Mouse (Mus musculus): Measurements from ENCODE around the gene Ncf2.
"Not testable (repeated sequence)": the region's sequence is repeated elsewhere in the genome, so short reads cannot be mapped to it uniquely, and the experiment has no call there.

The Ncf2 gene

GRCm38 (mm10) chr1:152799897-152800296, at the start of gene Ncf2:
TSS of gene Ncf2 (plus strand) at chr1:152800194.
- in situ Hi-C loops (cut with MboI; ENCODE audit: low sequenced_read_pairs): no loop called here

DNA sequence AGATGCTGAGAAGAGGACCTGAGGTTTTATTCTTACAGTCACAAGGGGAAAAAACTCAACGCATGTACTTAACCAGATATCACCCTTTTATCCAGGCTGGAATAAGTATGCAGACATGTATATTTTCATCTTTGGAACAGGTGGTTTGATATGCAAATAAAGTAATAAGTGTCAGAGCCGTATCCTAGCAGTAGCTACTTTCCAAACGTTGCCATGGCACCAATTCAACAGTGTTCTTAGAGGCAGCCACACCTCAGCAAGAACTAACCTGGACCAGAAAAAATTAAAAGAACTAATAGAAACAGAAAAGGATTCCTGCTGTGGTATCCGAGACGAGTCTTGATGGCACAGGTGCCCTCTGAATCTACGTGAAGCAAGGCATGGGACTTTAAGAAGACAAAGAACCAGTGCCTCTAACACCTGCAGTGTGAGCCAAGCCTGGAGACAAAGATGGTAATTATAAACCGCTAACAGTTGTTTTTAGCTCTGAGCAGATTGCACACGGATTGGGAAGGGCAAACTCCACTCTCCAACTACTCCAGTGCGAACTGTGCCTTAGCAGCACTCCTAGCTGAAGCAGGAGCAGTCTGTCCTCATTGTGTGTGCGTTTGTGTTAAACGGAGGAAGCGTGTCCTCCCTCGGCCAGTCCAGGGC, 49.6 kb upstream of the Ncf2 start, which contains the start of gene Apobec4:
TSS of gene Apobec4 (plus strand) at position 240 of the 654 bp plus-strand sequence.
- in situ Hi-C loops (cut with MboI; ENCODE audit: low sequenced_read_pairs): no loop called here

DNA sequence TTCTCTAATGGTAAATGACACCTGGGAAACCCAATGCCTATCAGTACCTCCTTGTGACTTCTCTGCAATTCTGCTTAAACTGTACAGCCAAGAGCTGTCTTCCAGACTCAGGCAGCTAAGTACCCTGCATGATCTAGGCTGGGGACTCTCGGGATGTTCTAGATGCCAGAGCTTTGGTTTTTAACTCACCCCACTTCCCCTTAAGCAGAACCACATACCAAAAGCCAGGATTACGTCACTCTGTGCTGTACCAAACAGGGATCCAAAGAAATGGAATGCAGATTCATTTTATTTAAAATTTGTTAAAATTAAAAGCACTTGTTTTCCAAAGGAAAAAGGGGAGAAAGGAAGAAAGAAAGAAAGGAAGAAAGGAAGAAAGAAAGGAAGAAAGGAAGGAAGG, 38.2 kb upstream of the Ncf2 start:
- in situ Hi-C loops (cut with MboI; ENCODE audit: low sequenced_read_pairs): no loop called here

- in situ Hi-C loops (cut with MboI; ENCODE audit: low sequenced_read_pairs): no loop called here
Measured at GRCm38 (mm10) chr1:152766032-152766772, 33.8 kb upstream of the Ncf2 start, which contains the start of the genes Rgl1 and Arpc5. TSS of gene Rgl1 (minus strand) at chr1:152766351. TSS of gene Arpc5 (plus strand) at chr1:152766542.

- in situ Hi-C loops (cut with MboI; ENCODE audit: low sequenced_read_pairs): no loop called here
Measured at GRCm38 (mm10) chr1:152766804-152767748, 32.9 kb upstream of the Ncf2 start.

DNA sequence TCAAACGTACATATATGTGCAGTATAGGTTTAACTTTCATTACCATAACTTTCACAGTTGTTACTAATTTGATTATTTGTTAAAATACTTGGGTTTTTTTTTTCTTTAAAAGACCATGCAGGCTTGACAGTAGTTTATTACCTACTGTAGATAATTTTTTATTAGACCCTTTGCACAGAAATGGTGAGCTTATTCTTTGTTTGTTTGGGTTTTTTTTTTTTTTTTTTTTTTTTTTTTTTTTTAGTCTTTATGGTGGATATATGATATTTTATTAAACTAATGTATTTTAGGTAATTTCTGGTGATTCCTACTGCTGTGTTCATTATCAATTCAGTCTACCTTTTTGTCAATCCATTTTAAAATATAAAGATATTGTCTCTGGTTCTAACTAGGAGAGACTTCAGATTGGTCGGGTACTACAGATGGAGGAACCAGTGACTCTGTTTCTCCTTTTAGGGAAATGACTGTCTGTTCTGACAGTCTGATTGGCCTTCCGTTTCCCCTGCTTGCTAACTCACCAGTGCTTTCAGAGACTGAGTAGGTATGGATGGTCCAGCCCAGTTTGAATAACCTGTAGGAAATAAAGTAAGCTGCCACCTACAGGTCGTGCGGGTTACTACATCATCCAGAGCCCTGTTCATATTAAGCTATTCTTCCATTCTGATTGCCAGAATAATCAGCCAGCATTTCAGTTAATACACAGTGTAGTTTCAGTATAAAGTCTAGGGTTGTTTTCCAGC, 32.1 kb upstream of the Ncf2 start:
- in situ Hi-C loops (cut with MboI; ENCODE audit: low sequenced_read_pairs): no loop called here

- in situ Hi-C loops (cut with MboI; ENCODE audit: low sequenced_read_pairs): no loop called here
Measured at GRCm38 (mm10) chr1:152771016-152771415, 29.0 kb upstream of the Ncf2 start.

DNA sequence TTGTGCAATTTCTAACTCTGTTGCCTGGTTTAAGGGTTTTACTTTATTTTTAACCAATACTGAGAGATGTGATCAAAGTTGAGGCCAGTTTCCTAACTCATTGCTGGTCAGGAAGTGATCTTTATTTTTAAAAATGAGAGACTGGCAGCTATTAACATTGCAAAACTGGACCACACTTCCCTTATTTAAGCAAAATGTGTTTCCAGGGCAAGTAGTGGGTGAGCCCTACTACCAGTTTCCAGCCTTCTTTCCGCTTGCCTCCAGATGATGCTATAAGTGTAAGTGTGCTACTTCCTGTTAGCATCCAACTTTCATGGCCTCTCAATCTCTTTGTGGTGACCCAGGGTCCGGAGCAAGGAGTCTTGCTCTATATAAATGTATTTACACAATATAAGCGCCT, 25.4 kb upstream of the Ncf2 start:
- in situ Hi-C loops (cut with MboI; ENCODE audit: low sequenced_read_pairs): not testable (repeated sequence)

DNA sequence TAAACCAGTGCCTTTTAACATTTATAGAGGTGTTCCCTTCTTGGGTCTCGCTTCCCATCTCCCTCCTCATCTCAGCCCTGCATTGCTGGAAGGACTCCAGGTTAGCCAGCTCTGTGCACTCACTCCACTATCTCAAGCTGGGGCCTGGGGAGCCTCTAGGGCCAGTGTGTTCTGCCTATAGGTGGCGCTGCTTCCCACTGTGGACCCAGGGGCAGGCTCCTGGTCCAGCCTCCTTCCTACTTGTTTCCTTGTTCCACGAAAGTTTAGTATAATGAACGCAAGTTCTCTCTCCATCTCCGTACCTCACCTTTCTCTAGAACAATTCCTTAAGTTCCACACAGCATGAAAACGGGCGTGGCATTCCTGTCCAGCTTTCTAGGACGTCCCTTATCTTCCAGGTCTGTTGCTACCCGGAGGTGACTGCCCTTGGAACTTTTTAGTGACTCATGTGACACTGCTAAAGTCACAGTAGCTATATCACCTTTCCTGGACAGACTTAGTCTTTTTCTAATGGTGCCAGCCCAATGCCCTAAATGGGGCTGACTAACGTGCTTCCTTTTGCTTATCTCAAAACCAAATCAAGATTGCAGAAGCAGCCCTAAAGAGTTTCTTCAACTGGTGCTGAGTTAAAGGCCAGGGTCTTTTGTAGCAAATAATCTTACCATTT, 20.8 kb upstream of the Ncf2 start:
- in situ Hi-C loops (cut with MboI; ENCODE audit: low sequenced_read_pairs): no loop called here

GRCm38 (mm10) chr1:152784620-152785019, 15.4 kb upstream of the Ncf2 start:
- in situ Hi-C loops (cut with MboI; ENCODE audit: low sequenced_read_pairs): no loop called here

- in situ Hi-C loops (cut with MboI; ENCODE audit: low sequenced_read_pairs): not testable (repeated sequence)
Measured at GRCm38 (mm10) chr1:152785446-152785845, 14.5 kb upstream of the Ncf2 start.

GRCm38 (mm10) chr1:152786953-152787352, 13.0 kb upstream of the Ncf2 start:
- in situ Hi-C loops (cut with MboI; ENCODE audit: low sequenced_read_pairs): no loop called here

- in situ Hi-C loops (cut with MboI; ENCODE audit: low sequenced_read_pairs): no loop called here
Measured at GRCm38 (mm10) chr1:152788121-152788660, 11.8 kb upstream of the Ncf2 start.

GRCm38 (mm10) chr1:152790254-152790653, 9.7 kb upstream of the Ncf2 start:
- in situ Hi-C loops (cut with MboI; ENCODE audit: low sequenced_read_pairs): no loop called here

- in situ Hi-C loops (cut with MboI; ENCODE audit: low sequenced_read_pairs): no loop called here
Measured at GRCm38 (mm10) chr1:152790821-152791220, 9.2 kb upstream of the Ncf2 start.

- in situ Hi-C loops (cut with MboI; ENCODE audit: low sequenced_read_pairs): no loop called here
Measured at GRCm38 (mm10) chr1:152791269-152791668, 8.7 kb upstream of the Ncf2 start.

- in situ Hi-C loops (cut with MboI; ENCODE audit: low sequenced_read_pairs): no loop called here
Measured at GRCm38 (mm10) chr1:152792736-152793494, 7.1 kb upstream of the Ncf2 start.

DNA sequence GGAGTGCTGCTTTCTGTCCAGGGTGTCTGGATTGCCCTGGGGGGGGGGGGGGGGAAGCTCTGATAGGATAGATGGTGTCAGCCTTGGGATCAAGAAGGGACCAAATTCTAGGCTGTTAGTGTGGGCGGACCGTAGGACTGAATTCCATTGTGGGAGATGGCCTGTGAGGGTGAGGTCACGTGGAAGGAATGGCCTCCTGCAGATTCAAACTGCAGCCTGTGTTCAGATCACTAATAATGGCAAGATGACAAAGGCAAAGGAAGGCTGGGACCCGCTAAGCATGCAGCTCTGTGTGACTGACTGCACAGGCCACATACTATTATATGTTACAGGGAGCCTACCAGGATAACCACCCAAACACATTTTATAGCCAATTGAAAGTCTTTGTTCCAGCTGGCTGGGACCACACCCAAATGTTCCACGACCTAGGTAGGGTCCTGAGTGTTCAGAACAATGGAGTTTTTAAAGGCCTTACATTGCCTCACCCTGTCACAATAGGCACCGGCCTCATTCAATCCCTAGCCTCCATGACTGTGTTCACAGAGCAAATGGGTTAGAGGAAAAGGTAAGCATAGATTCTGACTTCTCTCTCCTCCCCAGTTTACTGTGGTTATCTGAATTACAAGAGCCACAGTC, 6.4 kb upstream of the Ncf2 start:
- in situ Hi-C loops (cut with MboI; ENCODE audit: low sequenced_read_pairs): no loop called here

All from CH12F3 (cell line).